Mouse (Mus musculus) spleen, postnatal 36 days (tissue): ENCODE measurements at regions not wholly inside any gene's neighbourhood (a gene's known extent, or its start where the extent isn't known, plus 50 kb on each side); places are given as distances from the start of the nearest gene placed in this dataset.

Experiments used
- DNase-seq, 2 experiments: peaks; one replicate each; pipeline ENCODE4 v3.0.0; 2022; ENCODE audit warnings: low spot score in 2 of 2, mixed read lengths in 1 of 2

- DNase-seq, result no peak
Measured at GRCm38 (mm10) chr4:88941955-88942354, 62.0 kb upstream of the Ifne start.

- DNase-seq, result no peak
Measured at GRCm38 (mm10) chr4:88940670-88941069, 60.7 kb upstream of the Ifne start.

GRCm38 (mm10) chr4:88939397-88939796 is 59.4 kb upstream of the Ifne start:
- DNase-seq, result no peak

GRCm38 (mm10) chr4:88938712-88939032 is 58.7 kb upstream of the Ifne start:
- no peak for DNase-seq

GRCm38 (mm10) chr4:88937866-88938711 is 58.1 kb upstream of the Ifne start:
- peak in 1 of 2 experiments; percentile 1 for DNase-seq

GRCm38 (mm10) chr4:88936976-88937375 is 57.0 kb upstream of the Ifne start:
- no peak for DNase-seq

GRCm38 (mm10) chr4:88935901-88936300 is 55.9 kb upstream of the Ifne start:
- DNase-seq, result no peak

- no peak for DNase-seq
Measured at GRCm38 (mm10) chr4:88935316-88935715, 55.3 kb upstream of the Ifne start.

- no peak for DNase-seq
Measured at GRCm38 (mm10) chr4:88934266-88935025, 54.4 kb upstream of the Ifne start.

GRCm38 (mm10) chr4:88931217-88931616 is 51.2 kb upstream of the Ifne start:
- DNase-seq, result no peak
